Mouse (Mus musculus) duodenum, adult 2 months (tissue): ENCODE data around the gene Grm4. TPM values are rescaled to one million over a fixed set of nuclear protein-coding genes. Genes with fewer than 3 reads are reported as not detected.

Source experiments
- polyA plus RNA-seq: library from polyadenylated mRNA; depleted of rRNA; stranded (reverse); fragments of >200 nt; gene quantifications from 2 replicates; pipeline ENCODE4 v1.2.3, GENCODE M21; 2012; ENCODE audit warnings: low replicate concordance; rRNA removed

Grm4 gene
- polyA plus RNA-seq: 0.47 and 1.7 TPM in 2 replicates

GRCm38 (mm10) chr17:27521303-27521702 lies at the start of gene Grm4:
Gene Grm4, minus strand, starts transcription at chr17:27521403.

GRCm38 (mm10) chr17:27565163-27565941 lies 44.1 kb upstream of the Grm4 start, which contains the start of gene AI413582:
Gene AI413582, minus strand, starts transcription at chr17:27565756.

DNA sequence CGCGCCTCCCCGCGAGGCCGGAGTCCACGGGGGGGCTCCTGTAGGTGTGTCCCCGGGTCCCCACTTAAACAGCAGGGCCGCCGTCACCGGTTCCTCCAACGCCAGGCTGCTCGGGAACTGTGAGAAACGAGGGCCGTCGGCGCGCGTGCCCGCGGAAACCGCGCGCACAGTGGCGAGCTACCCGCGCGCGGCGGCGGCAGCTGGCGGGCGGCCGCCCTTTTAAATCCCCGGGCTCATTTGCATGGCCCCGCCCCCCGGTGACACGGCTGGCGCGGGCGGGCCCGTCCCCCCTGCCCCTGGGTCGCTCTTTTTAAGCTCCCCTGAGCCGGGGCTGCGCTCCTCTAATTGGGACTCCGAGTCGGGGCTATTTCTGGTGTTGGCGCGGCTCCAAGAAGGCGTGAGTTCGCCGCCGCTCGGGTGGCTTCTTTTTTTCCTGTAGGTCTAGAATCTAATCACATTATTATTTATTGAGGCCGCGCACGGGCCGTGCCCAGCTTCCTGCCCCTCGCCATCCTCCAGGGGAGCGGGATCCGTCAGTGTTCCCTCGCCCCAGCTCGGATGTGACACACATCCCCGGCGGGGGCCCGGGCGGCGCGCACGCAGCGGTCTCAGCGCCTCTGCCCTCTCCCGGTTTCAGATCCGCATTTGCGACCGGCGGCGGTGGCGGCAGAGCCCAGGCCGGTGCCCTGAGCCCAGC lies 35.3 kb upstream of the Grm4 start, which contains the start of gene Hmga1:
TSS of gene Hmga1 (plus strand) at position 183 of the 697 bp plus-strand sequence.

Other genes starting within 250 kb of the Grm4 start
- 164 and 184 TPM in 2 replicates for gene Hmga1, start 35.1 kb upstream of the Grm4 start, polyA plus RNA-seq
- 45.8 and 52.9 TPM in 2 replicates for gene AI413582, start 44.4 kb upstream of the Grm4 start, polyA plus RNA-seq
- gene Nudt3, start 102.1 kb upstream of the Grm4 start, polyA plus RNA-seq: 46.8 and 79.8 TPM in 2 replicates
- gene RPS10-NUDT3, start 113.8 kb upstream of the Grm4 start, polyA plus RNA-seq: not detected in 2 replicates
- 1,017 and 1,144 TPM in 2 replicates for gene Rps10, start 115.3 kb upstream of the Grm4 start, polyA plus RNA-seq
- gene Pacsin1, start 134.1 kb upstream of the Grm4 start, polyA plus RNA-seq: 1.0 and 1.4 TPM in 2 replicates
- gene Spdef, start 207.6 kb upstream of the Grm4 start, polyA plus RNA-seq: 45.8 and 140 TPM in 2 replicates